Mouse (Mus musculus) stomach, postnatal 0 days (tissue): ENCODE results near the gene Casp12. TPM values are rescaled to one million over a fixed set of nuclear protein-coding genes. Genes with fewer than 3 reads are reported as not detected.

Source experiments
- ATAC-seq: fragments of 200-750 bp; cut with Nextera tagmentation; 2 replicates; pipeline ENCODE4 v1.8.0; 2017; ENCODE audit not compliant: low FRiP score, low TSS enrichment
- DNase-seq: peaks from one replicate; pipeline ENCODE4 v3.0.0-alpha.2; 2016; ENCODE audit warnings: low spot score
- H3K27ac ChIP-seq: fragments of 300-500 bp; sonication (generic); replicated peaks from 2 replicates; pipeline ENCODE4 v1.5.1; 2014; ENCODE audit warnings: mild to moderate bottlenecking, control low read depth
- H3K27me3 ChIP-seq: fragments of 300-500 bp; sonication (generic); 2 replicates; pipeline ENCODE4 v1.6.1; 2014; ENCODE audit warnings: low read length; ENCODE audit not compliant: control insufficient read depth, insufficient read depth
- H3K36me3 ChIP-seq: fragments of 300-500 bp; sonication (generic); 2 replicates; pipeline ENCODE4 v1.6.1; 2014; ENCODE audit warnings: low read length, mixed read lengths; ENCODE audit not compliant: control insufficient read depth, insufficient read depth
- H3K4me1 ChIP-seq: fragments of 300-500 bp; sonication (generic); replicated peaks from 2 replicates; pipeline ENCODE4 v1.6.1; 2014; ENCODE audit warnings: antibody characterized with exemption; ENCODE audit not compliant: control insufficient read depth, insufficient read depth
- H3K4me2 ChIP-seq: fragments of 300-500 bp; sonication (generic); replicated peaks from 2 replicates; pipeline ENCODE4 v1.6.1; 2014; ENCODE audit warnings: low read depth, mild to moderate bottlenecking, control low read depth, moderate library complexity
- H3K4me3 ChIP-seq: fragments of 300-500 bp; sonication (generic); 2 replicates; pipeline ENCODE4 v1.5.1; 2014; ENCODE audit warnings: low read depth, low read length, control low read depth
- H3K9ac ChIP-seq: fragments of 300-500 bp; sonication (generic); 2 replicates; pipeline ENCODE4 v1.6.1; 2014; ENCODE audit warnings: mild to moderate bottlenecking, low read length, control low read depth, mixed read lengths
- H3K9me3 ChIP-seq: fragments of 300-500 bp; sonication (generic); 2 replicates; pipeline ENCODE4 v1.6.1; 2016; ENCODE audit warnings: low read length; ENCODE audit not compliant: control insufficient read depth
- CTCF ChIP-seq: IDR thresholded peaks from 2 replicates; pipeline ENCODE4 v1.5.1; 2016; ENCODE audit warnings: antibody characterized with exemption, low read depth, mild to moderate bottlenecking, moderate library complexity
- EP300 ChIP-seq: optimal IDR thresholded peaks from 2 replicates; pipeline ENCODE3; 2016; ENCODE audit warnings: antibody characterized with exemption
- WGBS: fragments of 180-500 bp; shearing (Covaris S2); extraction: QIAGEN DNeasy Blood & Tissue Kit; methylation state at CpG from one replicate; pipeline ENCODE4 v1.1.7; 2014; 5-methylcytosine and 5-hydroxymethylcytosine counted together
- polyA plus RNA-seq: library from polyadenylated mRNA; unstranded; fragments of >200 nt; fragmentation: Nextera tagmentation; extraction: Ambion mirVana; gene quantifications from 2 replicates; pipeline ENCODE4 v1.2.1, GENCODE M21; 2015

Casp12 gene
- polyA plus RNA-seq, 1 experiment from 2014 or later: 9.7 TPM

DNA sequence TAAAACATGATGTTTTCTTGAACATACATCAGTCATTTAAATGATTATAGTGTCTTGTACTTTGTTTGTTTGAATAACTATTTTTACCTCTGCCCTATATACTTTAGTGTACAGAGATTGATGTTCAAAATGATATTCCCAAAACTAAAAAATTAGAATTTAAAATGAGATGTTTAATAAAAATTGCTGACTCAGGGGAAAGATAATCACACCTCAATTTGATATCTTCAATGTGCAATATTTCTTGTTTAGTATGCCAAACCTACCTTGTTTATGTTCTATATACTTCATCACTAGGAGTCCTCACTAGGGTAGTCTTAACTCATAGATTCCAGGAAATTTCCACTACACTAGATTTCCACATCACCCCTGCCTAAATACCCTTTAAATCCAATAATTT is 35.1 kb upstream of the Casp12 start:
- H3K27me3 ChIP-seq: no peaks in the 10 kb centered on the region

DNA sequence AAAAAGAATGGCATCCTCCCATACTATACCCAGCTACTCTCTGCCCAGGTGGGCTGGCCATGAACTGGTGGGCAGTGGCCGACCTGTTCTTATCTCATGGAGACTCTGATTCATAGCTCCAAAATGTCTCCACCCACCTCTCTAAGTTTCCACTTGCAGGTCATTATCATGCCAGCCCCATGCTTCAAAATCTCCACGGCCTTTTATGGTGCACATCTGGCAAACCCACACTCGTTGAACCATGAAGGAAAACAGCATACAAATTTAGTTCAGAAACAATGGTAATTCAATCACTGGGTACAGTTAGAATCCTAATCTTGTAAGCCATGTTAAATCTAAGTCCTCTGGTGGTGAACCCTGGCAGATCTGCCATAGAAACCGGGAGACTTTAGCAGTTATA is 33.8 kb upstream of the Casp12 start:
- WGBS: 76% methylated on average over 4 of the region's 4 CpGs
- H3K4me1 ChIP-seq: no peaks in the 10 kb centered on the region
- no peaks in the 10 kb centered on the region for H3K9me3 ChIP-seq
- H3K27me3 ChIP-seq: no peaks in the 10 kb centered on the region
- H3K36me3 ChIP-seq: no peaks in the 10 kb centered on the region
- H3K4me3 ChIP-seq: no peak overlapping the region
- ATAC-seq (no peak), DNase-seq (no peak)
- H3K4me2 ChIP-seq: no peak overlapping the region
- H3K9ac ChIP-seq: no peak overlapping the region
- TF ChIP-seq EP300 (no peak), CTCF (no peak)
- H3K27ac ChIP-seq: no peak overlapping the region

More for the DNA sequence above, 35.1 kb upstream of the Casp12 start:
- no peak overlapping the region for H3K9ac ChIP-seq
- no peaks in the 10 kb centered on the region for H3K4me1 ChIP-seq
- H3K4me2 ChIP-seq: no peak overlapping the region
- H3K27ac ChIP-seq: no peak overlapping the region
- DNase-seq: no peak
- no peaks in the 10 kb centered on the region for H3K9me3 ChIP-seq
- H3K4me3 ChIP-seq: no peak overlapping the region
- TF ChIP-seq EP300 (no peak), CTCF (no peak)
- ATAC-seq: no peak
- H3K36me3 ChIP-seq: no peaks in the 10 kb centered on the region

GRCm38 (mm10) chr9:5328204-5328603 is 17.0 kb upstream of the Casp12 start:
- Histone ChIP-seq H3K4me2 (no peak overlapping the region), H3K4me1 (no peaks in the 10 kb centered on the region), H3K27ac (no peak overlapping the region), H3K36me3 (no peaks in the 10 kb centered on the region), H3K9me3 (no peaks in the 10 kb centered on the region), H3K4me3 (no peak overlapping the region), H3K27me3 (no peaks in the 10 kb centered on the region), H3K9ac (no peak overlapping the region)
- TF ChIP-seq EP300: no peak
- no peak for TF ChIP-seq CTCF
- ATAC-seq: no peak
- no peak for DNase-seq
- 67% methylated on average over 3 of the region's 3 CpGs for WGBS

DNA sequence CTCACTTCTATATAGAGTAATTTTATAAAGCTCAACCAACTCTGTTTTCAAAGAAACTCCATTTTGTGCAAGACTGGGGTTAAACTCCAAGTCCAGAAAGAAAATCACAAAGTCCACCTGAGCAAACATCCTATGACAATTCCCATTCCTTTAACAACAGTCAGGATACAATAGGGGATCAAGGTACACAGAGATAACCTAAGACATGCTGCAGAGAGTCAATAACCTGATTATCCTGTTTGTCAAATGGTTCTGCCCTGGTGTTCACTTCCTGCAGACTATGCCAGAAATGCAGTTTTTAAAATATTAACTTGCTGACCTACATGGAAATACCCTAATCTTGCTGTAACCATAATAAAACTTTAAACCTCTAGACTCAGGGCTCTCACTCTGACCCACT is 12.8 kb upstream of the Casp12 start:
- Histone ChIP-seq H3K4me3 (no peak overlapping the region), H3K4me1 (no peaks in the 10 kb centered on the region), H3K9ac (no peak overlapping the region), H3K27me3 (no peaks in the 10 kb centered on the region), H3K9me3 (no peaks in the 10 kb centered on the region), H3K4me2 (no peak overlapping the region), H3K36me3 (no peaks in the 10 kb centered on the region), H3K27ac (no peak overlapping the region)
- DNase-seq (no peak), ATAC-seq (no peak)
- TF ChIP-seq EP300 (no peak), CTCF (no peak)

DNA sequence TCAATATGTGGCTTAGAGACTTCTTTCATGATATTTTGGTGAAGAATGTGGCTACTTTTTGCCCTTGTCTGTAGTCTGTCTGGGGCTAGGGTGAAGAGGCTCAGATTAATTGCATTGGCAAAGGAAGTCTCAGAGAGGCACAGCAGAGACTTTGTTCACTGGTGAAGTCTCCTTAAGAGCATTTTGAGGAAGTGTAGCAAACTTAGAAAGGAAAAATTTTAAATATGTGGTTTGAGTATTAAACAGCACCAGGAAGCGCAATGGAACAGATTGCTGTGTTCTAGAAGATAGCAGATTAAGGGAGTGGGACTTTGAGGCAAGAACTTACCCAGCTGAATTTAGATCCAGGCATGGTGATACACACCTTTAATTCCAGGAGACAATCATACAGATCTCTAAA is 11.8 kb upstream of the Casp12 start:
- Histone ChIP-seq H3K27me3 (no peaks in the 10 kb centered on the region), H3K9me3 (no peaks in the 10 kb centered on the region), H3K4me3 (no peak overlapping the region), H3K27ac (no peak overlapping the region), H3K4me2 (no peak overlapping the region), H3K9ac (no peak overlapping the region), H3K4me1 (no peaks in the 10 kb centered on the region), H3K36me3 (no peaks in the 10 kb centered on the region)
- 97% methylated on average over 1 of the region's 1 CpGs for WGBS
- no peak for DNase-seq
- no peak for TF ChIP-seq CTCF
- no peak for TF ChIP-seq EP300
- no peak for ATAC-seq

DNA sequence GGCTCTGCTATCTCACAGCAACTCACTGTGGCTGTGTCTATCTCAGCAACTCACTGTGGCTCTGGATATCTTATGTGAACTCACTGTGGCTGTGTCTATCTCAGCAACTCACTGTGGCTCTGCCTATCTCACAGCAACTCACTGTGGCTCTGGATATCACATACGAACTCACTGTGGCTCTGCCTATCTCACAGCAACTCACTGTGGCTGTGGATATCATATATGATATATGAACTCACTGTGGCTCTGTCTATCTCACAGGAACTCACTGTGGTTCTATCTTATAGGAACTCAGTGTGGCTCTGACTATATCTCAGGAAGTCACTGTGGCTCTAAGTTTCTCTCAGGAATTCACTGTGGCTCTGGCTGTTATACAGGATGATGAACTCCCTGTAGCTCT is 2.1 kb upstream of the Casp12 start:
- Histone ChIP-seq H3K9ac (no peak overlapping the region), H3K4me1 (no peaks in the 10 kb centered on the region), H3K36me3 (no peaks in the 10 kb centered on the region), H3K4me3 (no peak overlapping the region), H3K9me3 (no peaks in the 10 kb centered on the region), H3K27ac (no peak overlapping the region), H3K4me2 (no peak overlapping the region), H3K27me3 (no peaks in the 10 kb centered on the region)
- ATAC-seq: no peak
- DNase-seq: no peak
- TF ChIP-seq CTCF: no peak
- no peak for TF ChIP-seq EP300
- WGBS: 77% methylated on average over 1 of the region's 1 CpGs
